Mouse (Mus musculus) ES-E14 (cell line): ENCODE data around the gene Diras1.

Source experiments
- CHD2 ChIP-seq: IDR thresholded peaks from 2 replicates; pipeline ENCODE4 v1.6.1; 2014; ENCODE audit warnings: mild to moderate bottlenecking, low read depth, low read length, inconsistent platforms
- HCFC1 ChIP-seq: IDR thresholded peaks from 2 replicates; pipeline ENCODE4 v1.6.1; 2012; ENCODE audit warnings: low read length, inconsistent platforms, borderline replicate concordance; ENCODE audit not compliant: insufficient read depth
- ZNF384 ChIP-seq: IDR thresholded peaks from 2 replicates; pipeline ENCODE4 v1.6.1; 2012; ENCODE audit warnings: low read depth, low read length, inconsistent platforms

DNA sequence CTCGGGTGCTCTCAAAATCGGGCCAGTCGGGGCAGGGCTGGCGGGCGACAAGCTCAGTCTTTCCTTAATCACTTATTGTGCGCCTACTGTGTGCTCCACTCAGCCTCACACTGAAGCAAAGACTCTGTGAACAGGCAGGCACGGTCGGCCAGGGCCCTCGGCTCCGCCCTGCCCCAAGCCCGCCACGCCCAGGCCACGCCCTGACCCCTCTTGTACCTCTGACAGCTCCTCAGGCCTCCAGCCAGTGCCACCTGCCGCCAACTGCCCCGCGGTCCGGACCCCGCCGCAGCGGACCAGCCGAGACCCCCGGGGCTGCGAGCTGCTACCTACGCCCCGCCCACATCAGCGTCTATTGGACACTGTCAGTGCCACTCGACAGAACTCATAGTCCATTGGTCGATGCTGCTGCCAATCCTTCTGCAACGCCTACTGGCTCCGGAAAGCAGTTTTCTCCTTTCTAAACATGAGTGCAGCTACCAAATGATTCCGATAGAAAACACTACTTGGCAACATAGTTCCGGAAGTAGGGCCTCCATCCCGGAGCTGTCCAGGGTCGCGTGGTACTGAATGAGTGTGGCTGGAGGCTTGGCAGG, 11.6 kb upstream of the Diras1 start, which contains the start of gene Slc39a3:
- TF ChIP-seq HCFC1 = peak; percentile 87
- TF ChIP-seq ZNF384 = no peak
- TF ChIP-seq CHD2 = peak; percentile 98
